Mouse (Mus musculus) lung, adult 2 months (tissue): ENCODE data around the gene Specc1.

Source experiments
- CTCF ChIP-seq: fragments of 200-500 bp; IDR thresholded peaks from 2 replicates; pipeline ENCODE4 v1.5.1; 2011; ENCODE audit warnings: mild to moderate bottlenecking, low read length, control low read depth; ENCODE audit not compliant: insufficient read depth
- POLR2A ChIP-seq: fragments of 200-500 bp; IDR thresholded peaks from 2 replicates; pipeline ENCODE4 v1.6.1; 2011; ENCODE audit warnings: low read depth, mild to moderate bottlenecking, control low read depth, low read length, borderline replicate concordance; ENCODE audit errors: extremely low read depth

- TF ChIP-seq CTCF (no peak), POLR2A (no peak)
These were observed 6.1 kb downstream of the Specc1 start for GRCm38 (mm10) chr11:61962684-61963083.
